14 mouse cellular contexts compared by ENCODE assay signal in genomic region chr14:57297672-57298071, GRCm38 (mm10).
"Had no signal": no experiment of that assay in that cellular context is flagged by ENCODE, and none has a peak within 500 bp of the region (broad histone marks: within the 10 kb centered on the region; RNA-seq: fewer than 3 reads in every experiment).

No protein-coding gene starts in this region.

- H3K27me3 ChIP-seq: liver, embryonic 13.5 days; neural tube, embryonic 13.5 days had no signal

- DNase-seq: kidney, adult 2 months; kidney, postnatal 36 days; layer of hippocampus, postnatal 36 days; liver, embryonic 13.5 days; lung, adult 2 months; lung, postnatal 14 days; lung, postnatal 4 days; midbrain, embryonic 14.5 days; retina, postnatal 1 day; right cerebral cortex, postnatal 25 days; thymus, adult 2 months; thymus, postnatal 14 days; thymus, postnatal 4 days had no signal

- H3K36me3 ChIP-seq: liver, embryonic 13.5 days; neural tube, embryonic 13.5 days had no signal

- H3K4me3 ChIP-seq: liver, embryonic 13.5 days; neural tube, embryonic 13.5 days had no signal
